Mouse (Mus musculus): ENCODE results near the gene Peli2.

DNA sequence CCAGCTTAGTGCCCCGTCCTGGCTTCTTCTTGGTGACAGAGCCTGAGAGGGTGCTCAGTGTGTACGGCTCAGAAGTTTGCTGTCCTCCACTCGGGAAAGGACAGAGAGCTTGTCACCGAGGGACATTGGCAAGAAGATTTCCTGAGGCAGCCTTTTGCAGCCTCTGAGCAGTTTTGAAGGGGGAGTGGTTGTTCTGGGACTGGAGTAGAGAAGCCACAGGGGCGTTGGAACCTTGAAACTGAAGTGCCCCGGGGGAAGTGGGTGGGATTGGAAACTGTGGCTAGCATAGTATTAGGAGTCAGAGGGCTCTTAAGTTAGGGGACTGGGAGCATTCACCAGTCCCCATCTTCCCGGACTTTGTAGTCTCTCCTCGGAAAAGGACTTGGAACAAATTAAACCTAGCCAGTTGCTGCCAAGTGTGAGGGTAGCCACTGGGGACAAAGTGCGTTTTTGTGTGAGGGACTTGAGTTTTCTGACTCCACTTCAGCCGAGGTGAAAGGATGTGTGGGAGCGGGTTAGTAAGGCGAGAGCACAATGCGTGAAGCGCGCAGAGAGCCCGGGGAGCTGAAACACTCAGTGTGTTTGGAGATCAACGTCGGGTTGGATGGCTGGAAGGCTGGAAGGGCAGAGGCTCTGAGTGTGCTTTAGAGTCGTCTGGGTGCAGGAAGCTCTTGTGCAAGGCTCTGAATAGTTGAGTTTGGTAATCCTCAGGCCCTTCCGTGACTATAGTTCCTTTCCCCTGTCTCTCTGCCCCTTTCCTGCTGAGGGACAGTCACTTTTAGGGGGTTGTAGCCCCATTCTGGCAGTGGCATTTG, 10.3 kb downstream of the Peli2 start:
- TF ChIP-seq POLR2A (IDR thresholded peaks at IDR 0.05; ENCODE audit: insufficient read depth, low read depth, low read length) (no peak), CTCF (IDR thresholded peaks at IDR 0.05; ENCODE audit: insufficient read depth, low read depth, low read length) (no peak)

Data from olfactory bulb, adult 2 months (tissue).